Mouse (Mus musculus): ENCODE results near the gene Fmnl1. TPM values are rescaled to one million over a fixed set of nuclear protein-coding genes. Genes with fewer than 3 reads are reported as not detected.

The Fmnl1 gene
- polyA plus RNA-seq, 1 experiment from 2014 or later, result 2.4 TPM

- no peaks in the 10 kb centered on the region for H3K9me3 ChIP-seq (ENCODE audit: low read length)
- 0 out of 2 replicates have a peak overlapping the region, but pooled peaks have one; percentile 15 for H3K27ac ChIP-seq (ENCODE audit: low read length)
- H3K27me3 ChIP-seq (ENCODE audit: insufficient read depth, low read length), result no peaks in the 10 kb centered on the region
- H3K36me3 ChIP-seq (ENCODE audit: insufficient read depth, low read length), result no peaks in the 10 kb centered on the region
- 0 out of 2 replicates have a peak overlapping the region, but pooled peaks have one; percentile 26 for H3K9ac ChIP-seq (replicated peaks; ENCODE audit: low read length)
- peak; percentile 14; the same call in 1 of the 2 replicates for ATAC-seq (ENCODE audit: low FRiP score, low TSS enrichment)
- no peak overlapping the region for H3K4me2 ChIP-seq (replicated peaks; ENCODE audit: low read depth, low read length)
- no peak overlapping the region for H3K4me3 ChIP-seq (ENCODE audit: low read length)
- H3K4me1 ChIP-seq (ENCODE audit: insufficient read depth, low read length), result peaks cover 31% of the 10 kb centered on the region
- 63% methylated on average over 4 of the region's 4 CpGs for WGBS
Observed at GRCm38 (mm10) chr11:103246731-103247290, 75.9 kb downstream of the Fmnl1 start.

GRCm38 (mm10) chr11:103247504-103248177, 76.7 kb downstream of the Fmnl1 start:
- ATAC-seq (ENCODE audit: low FRiP score, low TSS enrichment), result peak; percentile 75
- H3K27ac ChIP-seq (ENCODE audit: low read length), result peak overlapping the region; percentile 5; the same call in 1 of the 2 replicates
- H3K9me3 ChIP-seq (ENCODE audit: low read length), result no peaks in the 10 kb centered on the region
- WGBS, result 50% methylated on average over 11 of the region's 11 CpGs
- no peak overlapping the region for H3K4me3 ChIP-seq (ENCODE audit: low read length)
- peaks cover 31% of the 10 kb centered on the region for H3K4me1 ChIP-seq (ENCODE audit: insufficient read depth, low read length)
- H3K36me3 ChIP-seq (ENCODE audit: insufficient read depth, low read length), result no peaks in the 10 kb centered on the region
- H3K9ac ChIP-seq (replicated peaks; ENCODE audit: low read length), result no peak overlapping the region
- H3K4me2 ChIP-seq (replicated peaks; ENCODE audit: low read depth, low read length), result no peak overlapping the region
- H3K27me3 ChIP-seq (ENCODE audit: insufficient read depth, low read length), result no peaks in the 10 kb centered on the region

Other genes with a start within 250 kb of the Fmnl1 start
- 11.5 and 12.6 TPM in 2 replicates for gene Kif18b, start 246.0 kb upstream of the Fmnl1 start, polyA plus RNA-seq (2015; fragmentation: Nextera tagmentation; extraction: Ambion mirVana)
- gene C1ql1, start 224.4 kb upstream of the Fmnl1 start, polyA plus RNA-seq (2015; fragmentation: Nextera tagmentation; extraction: Ambion mirVana), result 2.5 and 3.0 TPM in 2 replicates
- 50.7 and 51.9 TPM in 2 replicates for gene Nmt1, start 142.9 kb upstream of the Fmnl1 start, polyA plus RNA-seq (2015; fragmentation: Nextera tagmentation; extraction: Ambion mirVana)
- 161 and 201 TPM in 2 replicates for gene Dcakd, start 142.8 kb upstream of the Fmnl1 start, polyA plus RNA-seq (2015; fragmentation: Nextera tagmentation; extraction: Ambion mirVana)
- gene Plcd3, start 69.4 kb upstream of the Fmnl1 start, polyA plus RNA-seq (2015; fragmentation: Nextera tagmentation; extraction: Ambion mirVana), result 8.2 and 8.7 TPM in 2 replicates
- gene Acbd4, start 69.4 kb upstream of the Fmnl1 start, polyA plus RNA-seq (2015; fragmentation: Nextera tagmentation; extraction: Ambion mirVana), result 28.7 and 29.9 TPM in 2 replicates
- gene Hexim1, start 54.9 kb upstream of the Fmnl1 start, polyA plus RNA-seq (2015; fragmentation: Nextera tagmentation; extraction: Ambion mirVana), result 5.5 and 6.6 TPM in 2 replicates
- 11.3 and 11.8 TPM in 2 replicates for gene Hexim2, start 38.7 kb upstream of the Fmnl1 start, polyA plus RNA-seq (2015; fragmentation: Nextera tagmentation; extraction: Ambion mirVana)
- gene 1700023F06Rik, start 37.5 kb downstream of the Fmnl1 start, polyA plus RNA-seq (2015; fragmentation: Nextera tagmentation; extraction: Ambion mirVana), result 0.27 and 0.82 TPM in 2 replicates
- not detected in 2 replicates for gene Spata32, start 47.3 kb downstream of the Fmnl1 start, polyA plus RNA-seq (2015; fragmentation: Nextera tagmentation; extraction: Ambion mirVana)
- 5.3 and 6.7 TPM in 2 replicates for gene Map3k14, start 96.4 kb downstream of the Fmnl1 start, polyA plus RNA-seq (2015; fragmentation: Nextera tagmentation; extraction: Ambion mirVana)
- 17.8 and 18.7 TPM in 2 replicates for gene Arhgap27, start 192.6 kb downstream of the Fmnl1 start, polyA plus RNA-seq (2015; fragmentation: Nextera tagmentation; extraction: Ambion mirVana)
- gene Plekhm1, start 241.6 kb downstream of the Fmnl1 start, polyA plus RNA-seq (2015; fragmentation: Nextera tagmentation; extraction: Ambion mirVana), result 9.2 and 10.3 TPM in 2 replicates

All from kidney, embryonic 16.5 days (tissue).